Mouse (Mus musculus) kidney, postnatal 25 days (tissue): ENCODE data around the gene Usp20.
"Not testable (repeated sequence)": the region's sequence is repeated elsewhere in the genome, so short reads cannot be mapped to it uniquely, and the experiment has no call there.

ENCODE experiments used
- DNase-seq, 2 experiments: peaks; one replicate each; pipeline ENCODE4 v3.0.0; 2021; ENCODE audit warnings: mixed read lengths in 2 of 2

Usp20 gene

GRCm38 (mm10) chr2:30981790-30982513 lies at the start of gene Usp20, which contains the start of gene BC005624:
Gene Usp20 (plus strand): TSS chr2:30982279.
Gene BC005624 (minus strand): TSS chr2:30982201.
- DNase-seq, result peak; percentile 100

GRCm38 (mm10) chr2:30933032-30933431 lies 49.0 kb upstream of the Usp20 start:
- no peak for DNase-seq

- peak; percentile 77 to 86 for DNase-seq
These were observed 48.1 kb upstream of the Usp20 start for GRCm38 (mm10) chr2:30933917-30934450.

- no peak for DNase-seq
These were observed 45.3 kb upstream of the Usp20 start for GRCm38 (mm10) chr2:30936808-30937207.

GRCm38 (mm10) chr2:30937731-30938130 lies 44.3 kb upstream of the Usp20 start:
- no peak for DNase-seq

- DNase-seq, result no peak
These were observed 43.5 kb upstream of the Usp20 start for GRCm38 (mm10) chr2:30938574-30938991.

- DNase-seq, result no peak
These were observed 40.5 kb upstream of the Usp20 start for GRCm38 (mm10) chr2:30941586-30941985.

GRCm38 (mm10) chr2:30942116-30942515 lies 40.0 kb upstream of the Usp20 start:
- DNase-seq, result not testable (repeated sequence)

- peak; percentile 68 to 82 for DNase-seq
These were observed 39.5 kb upstream of the Usp20 start for GRCm38 (mm10) chr2:30942603-30943011.

GRCm38 (mm10) chr2:30952457-30952823 lies 29.6 kb upstream of the Usp20 start:
- no peak for DNase-seq

GRCm38 (mm10) chr2:30952824-30953490 lies 29.1 kb upstream of the Usp20 start, which contains the start of gene Tor1b:
Gene Tor1b (plus strand): TSS chr2:30952959.
- peak; percentile 91 to 93 for DNase-seq

GRCm38 (mm10) chr2:30954797-30955196 lies 27.3 kb upstream of the Usp20 start:
- DNase-seq, result no peak

GRCm38 (mm10) chr2:30957511-30957910 lies 24.6 kb upstream of the Usp20 start:
- no peak for DNase-seq

GRCm38 (mm10) chr2:30958726-30959125 lies 23.4 kb upstream of the Usp20 start:
- peak; percentile 66 to 84 for DNase-seq

GRCm38 (mm10) chr2:30959856-30960255 lies 22.2 kb upstream of the Usp20 start:
- DNase-seq, result no peak

- no peak for DNase-seq
These were observed 19.4 kb upstream of the Usp20 start for GRCm38 (mm10) chr2:30962570-30963254.

GRCm38 (mm10) chr2:30965627-30966026 lies 16.5 kb upstream of the Usp20 start:
- no peak for DNase-seq

- DNase-seq, result no peak
These were observed 15.3 kb upstream of the Usp20 start for GRCm38 (mm10) chr2:30966826-30967225.

GRCm38 (mm10) chr2:30967352-30968327 lies 14.4 kb upstream of the Usp20 start, which contains the start of gene Tor1a:
Gene Tor1a (minus strand): TSS chr2:30967933.
- DNase-seq, result peak; percentile 91 to 95

- peak in 1 of 2 experiments; percentile 47 for DNase-seq
These were observed 945 bp downstream of the Usp20 start for GRCm38 (mm10) chr2:30983024-30983423.

- DNase-seq, result peak; percentile 65 to 85
These were observed 3.3 kb downstream of the Usp20 start for GRCm38 (mm10) chr2:30985111-30986020.
